Comparison of ENCODE assay signal across 8 mouse cellular contexts in genomic region chr8:69874155-69874554, GRCm38 (mm10). TPM values are rescaled to one million over a fixed set of nuclear protein-coding genes. Genes with fewer than 3 reads are reported as not detected.
DNase-seq lines count a peak whose midpoint lies in the region; ATAC-seq lines count a peak whose summit lies in the region.

No protein-coding gene starts in this region.

- H3K4me3 ChIP-seq in forebrain, embryonic 11.5 days (ENCODE audit: low read depth, low read length): no peak overlapping the region
- H3K4me3 ChIP-seq in forebrain, embryonic 12.5 days (replicated peaks): no peak overlapping the region
- no peak overlapping the region for H3K4me3 ChIP-seq in limb, embryonic 10.5 days

- no peaks in the 10 kb centered on the region for H3K4me1 ChIP-seq in forebrain, embryonic 11.5 days (replicated peaks; ENCODE audit: control insufficient read depth, insufficient read depth, low read length)
- no peaks in the 10 kb centered on the region for H3K4me1 ChIP-seq in forebrain, embryonic 12.5 days
- no peaks in the 10 kb centered on the region for H3K4me1 ChIP-seq in limb, embryonic 10.5 days

- no peak for ATAC-seq in forebrain, embryonic 11.5 days (replicated peaks; ENCODE audit: low FRiP score)
- ATAC-seq in forebrain, embryonic 12.5 days (ENCODE audit: low FRiP score): no peak

- H3K9me3 ChIP-seq in forebrain, embryonic 11.5 days (ENCODE audit: control insufficient read depth, low read length): no peaks in the 10 kb centered on the region
- H3K9me3 ChIP-seq in forebrain, embryonic 12.5 days: no peaks in the 10 kb centered on the region
- no peaks in the 10 kb centered on the region for H3K9me3 ChIP-seq in limb, embryonic 10.5 days (replicated peaks)

- no peak overlapping the region for H3K4me2 ChIP-seq in forebrain, embryonic 11.5 days (ENCODE audit: low read depth, low read length, severe bottlenecking)
- H3K4me2 ChIP-seq in forebrain, embryonic 12.5 days: no peak overlapping the region

- H3K9ac ChIP-seq in forebrain, embryonic 11.5 days (ENCODE audit: low read length): no peak overlapping the region
- H3K9ac ChIP-seq in forebrain, embryonic 12.5 days: no peak overlapping the region

- WGBS in forebrain, embryonic 11.5 days: 12% methylated on average over 9 of the region's 9 CpGs
- WGBS in forebrain, embryonic 12.5 days: 12% methylated on average over 9 of the region's 9 CpGs
- WGBS in limb, embryonic 10.5 days: 11% methylated on average over 9 of the region's 9 CpGs

- peaks cover under 1% of the 10 kb centered on the region for H3K27me3 ChIP-seq in forebrain, embryonic 11.5 days (ENCODE audit: control insufficient read depth, insufficient read depth, low read length)
- peaks cover 29% of the 10 kb centered on the region for H3K27me3 ChIP-seq in forebrain, embryonic 12.5 days
- peaks cover 59% of the 10 kb centered on the region for H3K27me3 ChIP-seq in limb, embryonic 10.5 days (ENCODE audit: low read depth, poor library complexity, severe bottlenecking)

- no peak overlapping the region for H3K27ac ChIP-seq in forebrain, embryonic 11.5 days (ENCODE audit: low read depth, low read length)
- no peak overlapping the region for H3K27ac ChIP-seq in forebrain, embryonic 12.5 days
- no peak overlapping the region for H3K27ac ChIP-seq in limb, embryonic 10.5 days

- H3K36me3 ChIP-seq in forebrain, embryonic 11.5 days (ENCODE audit: control insufficient read depth, insufficient read depth, low read length): no peaks in the 10 kb centered on the region
- peaks cover 18% of the 10 kb centered on the region for H3K36me3 ChIP-seq in forebrain, embryonic 12.5 days (replicated peaks)
- H3K36me3 ChIP-seq in limb, embryonic 10.5 days: no peaks in the 10 kb centered on the region

- DNase-seq in forebrain, embryonic 11.5 days (ENCODE audit: low spot score): peak; percentile 77
- DNase-seq in right cerebral cortex, adult 18-20 months: peak; percentile 56
- no peak for DNase-seq in right cerebral cortex, postnatal 36 days (ENCODE audit: low spot score in 2 of 2)
- peak; percentile 46 for DNase-seq in c-Kit-positive CD71-positive TER-119-negative erythroid progenitor cells, embryonic 14.5 days (ENCODE audit: low read depth)
- DNase-seq in gastrocnemius, postnatal 10 days: peak; percentile 81
- DNase-seq in limb, embryonic 10.5 days (ENCODE audit: low spot score): peak; percentile 74
- DNase-seq in right cerebral cortex, postnatal 4 days: peak; percentile 78

RNA-seq across cellular contexts. Expression of gene Cilp2, which starts 13.3 kb away (rescaled TPM):
- polyA plus RNA-seq in forebrain, embryonic 11.5 days (2014; fragmentation: Nextera tagmentation; extraction: Ambion mirVana): 0.20 and 0.35 TPM in 2 replicates
- polyA plus RNA-seq in forebrain, embryonic 12.5 days (2016; fragmentation: Nextera tagmentation; extraction: Ambion mirVana): 0.77 and 1.1 TPM in 2 replicates
- total RNA-seq in gastrocnemius, postnatal 10 days (2021): 10 to 100 TPM; 25.3 to 28.4 TPM
- 0.40 TPM in 2 replicates for polyA plus RNA-seq in limb, embryonic 10.5 days (2016; fragmentation: Nextera tagmentation; extraction: Ambion mirVana)

RNA-seq across cellular contexts. Expression of gene Tssk6, which starts 27.8 kb away (rescaled TPM):
- polyA plus RNA-seq in forebrain, embryonic 11.5 days (2014; fragmentation: Nextera tagmentation; extraction: Ambion mirVana): 5.2 and 6.0 TPM in 2 replicates
- 4.2 and 4.3 TPM in 2 replicates for polyA plus RNA-seq in forebrain, embryonic 12.5 days (2016; fragmentation: Nextera tagmentation; extraction: Ambion mirVana)
- under 1 TPM in 1 of 2 experiments, not detected in 1; 0.38 TPM for total RNA-seq in gastrocnemius, postnatal 10 days (2021)
- 5.0 and 5.9 TPM in 2 replicates for polyA plus RNA-seq in limb, embryonic 10.5 days (2016; fragmentation: Nextera tagmentation; extraction: Ambion mirVana)

RNA-seq across cellular contexts. Expression of gene Ndufa13, which starts 28.2 kb away (rescaled TPM):
- 153 and 155 TPM in 2 replicates for polyA plus RNA-seq in forebrain, embryonic 11.5 days (2014; fragmentation: Nextera tagmentation; extraction: Ambion mirVana)
- polyA plus RNA-seq in forebrain, embryonic 12.5 days (2016; fragmentation: Nextera tagmentation; extraction: Ambion mirVana): 165 and 168 TPM in 2 replicates
- 100 to 1,000 TPM; 236 to 268 TPM for total RNA-seq in gastrocnemius, postnatal 10 days (2021)
- 165 and 166 TPM in 2 replicates for polyA plus RNA-seq in limb, embryonic 10.5 days (2016; fragmentation: Nextera tagmentation; extraction: Ambion mirVana)

RNA-seq across cellular contexts. Expression of gene Yjefn3, which starts 28.4 kb away (rescaled TPM):
- 4.0 and 4.4 TPM in 2 replicates for polyA plus RNA-seq in forebrain, embryonic 11.5 days (2014; fragmentation: Nextera tagmentation; extraction: Ambion mirVana)
- 7.0 and 9.8 TPM in 2 replicates for polyA plus RNA-seq in forebrain, embryonic 12.5 days (2016; fragmentation: Nextera tagmentation; extraction: Ambion mirVana)
- 1 to 10 TPM; 9.0 to 9.5 TPM for total RNA-seq in gastrocnemius, postnatal 10 days (2021)
- 2.0 and 2.9 TPM in 2 replicates for polyA plus RNA-seq in limb, embryonic 10.5 days (2016; fragmentation: Nextera tagmentation; extraction: Ambion mirVana)

RNA-seq across cellular contexts. Expression of gene Pbx4, which starts 41.9 kb away (rescaled TPM):
- 48.7 and 50.3 TPM in 2 replicates for polyA plus RNA-seq in forebrain, embryonic 11.5 days (2014; fragmentation: Nextera tagmentation; extraction: Ambion mirVana)
- 51.2 and 54.0 TPM in 2 replicates for polyA plus RNA-seq in forebrain, embryonic 12.5 days (2016; fragmentation: Nextera tagmentation; extraction: Ambion mirVana)
- 1 to 10 TPM in 1 of 2 experiments, under 1 TPM in 1; 0.47 to 1.1 TPM for total RNA-seq in gastrocnemius, postnatal 10 days (2021)
- polyA plus RNA-seq in limb, embryonic 10.5 days (2016; fragmentation: Nextera tagmentation; extraction: Ambion mirVana): 9.2 and 9.6 TPM in 2 replicates

Comparison
In these comparisons a context has a peak if more than half of its experiments do, and no peak if none do; other contexts are left out.
1. DNase-seq: peak in forebrain, embryonic 11.5 days (single experiment), right cerebral cortex, adult 18-20 months (single experiment), c-Kit-positive CD71-positive TER-119-negative erythroid progenitor cells, embryonic 14.5 days (single experiment), gastrocnemius, postnatal 10 days (single experiment), limb, embryonic 10.5 days (single experiment) and right cerebral cortex, postnatal 4 days (single experiment); none in right cerebral cortex, postnatal 36 days (0 of 2).